Mouse (Mus musculus) embryonic facial prominence, embryonic 12.5 days (tissue): ENCODE results near the gene Crybb3. TPM values are rescaled to one million over a fixed set of nuclear protein-coding genes. Genes with fewer than 3 reads are reported as not detected.

Experiments used
- ATAC-seq: fragments of 200-750 bp; cut with Nextera tagmentation; 2 replicates; pipeline ENCODE4 v1.8.0; 2017; ENCODE audit not compliant: insufficient number of reproducible peaks, insufficient read depth, low FRiP score, low TSS enrichment
- H3K27ac ChIP-seq: fragments of 300-500 bp; sonication (generic); 2 replicates; pipeline ENCODE4 v1.5.1; 2016; ENCODE audit warnings: mild to moderate bottlenecking
- H3K27me3 ChIP-seq: fragments of 300-500 bp; sonication (generic); 2 replicates; pipeline ENCODE4 v1.6.1; 2016; ENCODE audit warnings: mild to moderate bottlenecking, moderate library complexity
- H3K36me3 ChIP-seq: fragments of 300-500 bp; sonication (generic); 2 replicates; pipeline ENCODE4 v1.6.1; 2016; ENCODE audit warnings: mild to moderate bottlenecking
- H3K4me1 ChIP-seq: fragments of 300-500 bp; sonication (generic); 2 replicates; pipeline ENCODE4 v1.6.1; 2016
- H3K4me2 ChIP-seq: fragments of 300-500 bp; sonication (generic); replicated peaks from 2 replicates; pipeline ENCODE4 v1.6.1; 2016; ENCODE audit warnings: mild to moderate bottlenecking, moderate library complexity
- H3K4me3 ChIP-seq: fragments of 300-500 bp; sonication (generic); 2 replicates; pipeline ENCODE4 v1.5.1; 2016; ENCODE audit warnings: mild to moderate bottlenecking
- H3K9ac ChIP-seq: fragments of 300-500 bp; sonication (generic); 2 replicates; pipeline ENCODE4 v1.6.1; 2016; ENCODE audit warnings: mild to moderate bottlenecking, moderate library complexity
- H3K9me3 ChIP-seq: fragments of 300-500 bp; sonication (generic); 2 replicates; pipeline ENCODE4 v1.6.1; 2016; ENCODE audit warnings: mild to moderate bottlenecking, moderate library complexity
- WGBS: fragments of 180-500 bp; shearing (Covaris S2); methylation state at CpG from one replicate; pipeline ENCODE4 v1.1.7; 2016; 5-methylcytosine and 5-hydroxymethylcytosine counted together
- polyA plus RNA-seq: library from polyadenylated mRNA; unstranded; fragments of >200 nt; fragmentation: Nextera tagmentation; extraction: Ambion mirVana; gene quantifications from 2 replicates; pipeline ENCODE4 v1.2.1, GENCODE M21; 2016

Crybb3 gene
- polyA plus RNA-seq, 1 experiment from 2014 or later = 84.1 TPM

GRCm38 (mm10) chr5:113041567-113042071, 39.8 kb downstream of the Crybb3 start:
- Histone ChIP-seq H3K36me3 (no peaks in the 10 kb centered on the region), H3K4me3 (no peak overlapping the region), H3K4me2 (no peak overlapping the region), H3K27ac (no peak overlapping the region), H3K9ac (no peak overlapping the region), H3K27me3 (0 out of 2 replicates have a peak, but pooled peaks cover 3% of the 10 kb centered on the region), H3K4me1 (peaks cover 11% of the 10 kb centered on the region; the same call in 1 of the 2 replicates), H3K9me3 (no peaks in the 10 kb centered on the region)
- peak; percentile 61; the same call in 1 of the 2 replicates for ATAC-seq
- 16% methylated on average over 5 of the region's 5 CpGs for WGBS

GRCm38 (mm10) chr5:113040776-113041175, 40.6 kb downstream of the Crybb3 start:
- no peak for ATAC-seq
- no peak overlapping the region for H3K4me3 ChIP-seq
- H3K9ac ChIP-seq = no peak overlapping the region
- H3K36me3 ChIP-seq = no peaks in the 10 kb centered on the region
- H3K9me3 ChIP-seq = no peaks in the 10 kb centered on the region
- H3K4me2 ChIP-seq = no peak overlapping the region
- 0 out of 2 replicates have a peak, but pooled peaks cover 3% of the 10 kb centered on the region for H3K27me3 ChIP-seq
- no peak overlapping the region for H3K27ac ChIP-seq
- peaks cover 12% of the 10 kb centered on the region; the same call in 1 of the 2 replicates for H3K4me1 ChIP-seq
- WGBS = 83% methylated on average over 6 of the region's 6 CpGs

GRCm38 (mm10) chr5:113038601-113039000, 42.8 kb downstream of the Crybb3 start:
- no peak overlapping the region for H3K4me3 ChIP-seq
- no peak overlapping the region for H3K27ac ChIP-seq
- H3K27me3 ChIP-seq = 0 out of 2 replicates have a peak, but pooled peaks cover 3% of the 10 kb centered on the region
- peaks cover 16% of the 10 kb centered on the region; the same call in 1 of the 2 replicates for H3K4me1 ChIP-seq
- H3K36me3 ChIP-seq = no peaks in the 10 kb centered on the region
- 85% methylated on average over 6 of the region's 6 CpGs for WGBS
- no peak overlapping the region for H3K9ac ChIP-seq
- H3K9me3 ChIP-seq = no peaks in the 10 kb centered on the region
- H3K4me2 ChIP-seq = no peak overlapping the region
- ATAC-seq = no peak

GRCm38 (mm10) chr5:113035094-113036047, 46.0 kb downstream of the Crybb3 start:
- Histone ChIP-seq H3K9ac (no peak overlapping the region), H3K9me3 (no peaks in the 10 kb centered on the region), H3K27ac (peak overlapping the region; percentile 48), H3K4me3 (no peak overlapping the region), H3K36me3 (no peaks in the 10 kb centered on the region), H3K4me2 (no peak overlapping the region), H3K27me3 (no peaks in the 10 kb centered on the region), H3K4me1 (0 out of 2 replicates have a peak, but pooled peaks cover 7% of the 10 kb centered on the region)
- no peak for ATAC-seq
- WGBS = 52% methylated on average over 10 of the region's 10 CpGs

GRCm38 (mm10) chr5:113031201-113031754, 50.1 kb downstream of the Crybb3 start:
- H3K4me1 ChIP-seq = 0 out of 2 replicates have a peak, but pooled peaks cover 5% of the 10 kb centered on the region
- H3K9me3 ChIP-seq = no peaks in the 10 kb centered on the region
- H3K27me3 ChIP-seq = no peaks in the 10 kb centered on the region
- WGBS = 67% methylated on average over 15 of the region's 15 CpGs
- no peak overlapping the region for H3K4me2 ChIP-seq
- H3K36me3 ChIP-seq = no peaks in the 10 kb centered on the region
- ATAC-seq = no peak
- H3K4me3 ChIP-seq = no peak overlapping the region
- no peak overlapping the region for H3K27ac ChIP-seq
- no peak overlapping the region for H3K9ac ChIP-seq

- ATAC-seq = no peak
- H3K27ac ChIP-seq = no peak overlapping the region
- H3K4me1 ChIP-seq = no peaks in the 10 kb centered on the region
- no peak overlapping the region for H3K4me3 ChIP-seq
- H3K9me3 ChIP-seq = no peaks in the 10 kb centered on the region
- H3K36me3 ChIP-seq = no peaks in the 10 kb centered on the region
- no peak overlapping the region for H3K9ac ChIP-seq
- H3K27me3 ChIP-seq = no peaks in the 10 kb centered on the region
- WGBS = 74% methylated on average over 3 of the region's 3 CpGs
- no peak overlapping the region for H3K4me2 ChIP-seq
Measured at GRCm38 (mm10) chr5:113030082-113030481, 51.3 kb downstream of the Crybb3 start.

- no peak overlapping the region for H3K4me3 ChIP-seq
- no peaks in the 10 kb centered on the region for H3K9me3 ChIP-seq
- peaks cover 10% of the 10 kb centered on the region for H3K4me1 ChIP-seq
- ATAC-seq = no peak
- no peaks in the 10 kb centered on the region for H3K27me3 ChIP-seq
- H3K4me2 ChIP-seq = no peak overlapping the region
- H3K27ac ChIP-seq = no peak overlapping the region
- H3K9ac ChIP-seq = no peak overlapping the region
- H3K36me3 ChIP-seq = no peaks in the 10 kb centered on the region
- WGBS = 73% methylated on average over 5 of the region's 5 CpGs
Measured at GRCm38 (mm10) chr5:113026706-113027105, 54.7 kb downstream of the Crybb3 start.

Other genes with a start within 250 kb of the Crybb3 start
- gene Myo18b, start 185.2 kb downstream of the Crybb3 start, polyA plus RNA-seq = 0.75 and 1.1 TPM in 2 replicates
- gene Grk3, start 65.8 kb downstream of the Crybb3 start, polyA plus RNA-seq = 13.5 and 14.4 TPM in 2 replicates
- not detected in 2 replicates for gene Crybb2, start 11.5 kb downstream of the Crybb3 start, polyA plus RNA-seq
- 5.3 and 5.8 TPM in 2 replicates for gene 2900026A02Rik, start 139.7 kb upstream of the Crybb3 start, polyA plus RNA-seq
- 0.24 and 0.42 TPM in 2 replicates for gene Tmem211, start 145.3 kb upstream of the Crybb3 start, polyA plus RNA-seq
- gene Sgsm1, start 229.2 kb upstream of the Crybb3 start, polyA plus RNA-seq = 5.3 and 5.6 TPM in 2 replicates